Mouse (Mus musculus) ES-E14 (cell line): ENCODE measurements at regions not wholly inside any gene's neighbourhood (a gene's known extent, or its start where the extent isn't known, plus 50 kb on each side); places are given as distances from the start of the nearest gene placed in this dataset.

ENCODE experiments used
- DNase-seq: peaks from one replicate; pipeline ENCODE4 v3.0.0-alpha.2; 2013; ENCODE audit warnings: low read depth, low spot score
- H3K27ac ChIP-seq: 2 replicates; pipeline ENCODE4 v1.5.1; 2012; ENCODE audit warnings: low read depth, mild to moderate bottlenecking, low read length, moderate library complexity, mixed read lengths; ENCODE audit not compliant: poor library complexity, insufficient read depth, severe bottlenecking
- H3K36me3 ChIP-seq: 2 replicates; pipeline ENCODE4 v1.6.1; 2012; ENCODE audit warnings: mild to moderate bottlenecking, low read length, moderate library complexity, mixed read lengths; ENCODE audit not compliant: control insufficient read depth, poor library complexity, insufficient read depth, severe bottlenecking
- H3K4me1 ChIP-seq, 2 experiments: fragments of 150-350 bp in 1 of 2; sonication (generic) in 1 of 2; 2 replicates each; pipeline ENCODE4 v1.6.1; 2012; ENCODE audit warnings: low read length in 2 of 2, mild to moderate bottlenecking in 1 of 2, mixed read lengths in 1 of 2; ENCODE audit not compliant: control insufficient read depth in 2 of 2, insufficient read depth in 2 of 2, poor library complexity in 1 of 2
- H3K4me3 ChIP-seq, 2 experiments: fragments of 150-350 bp in 1 of 2; sonication (generic) in 1 of 2; 2 replicates each; pipeline ENCODE4 v1.5.1; 2012; ENCODE audit warnings: low read length in 2 of 2, low read depth in 1 of 2, mild to moderate bottlenecking in 1 of 2, mixed read lengths in 1 of 2; ENCODE audit not compliant: insufficient read depth in 1 of 2, poor library complexity in 1 of 2, severe bottlenecking in 1 of 2
- H3K9ac ChIP-seq: 2 replicates; pipeline ENCODE4 v1.6.1; 2012; ENCODE audit warnings: low read depth, mild to moderate bottlenecking, low read length, mixed read lengths; ENCODE audit not compliant: poor library complexity, insufficient read depth, severe bottlenecking
- H3K9me3 ChIP-seq: fragments of 150-350 bp; sonication (generic); 2 replicates; pipeline ENCODE4 v1.6.1; 2012; ENCODE audit warnings: low read depth, mild to moderate bottlenecking, low read length; ENCODE audit not compliant: control insufficient read depth, insufficient read depth
- CHD2 ChIP-seq: IDR thresholded peaks from 2 replicates; pipeline ENCODE4 v1.6.1; 2014; ENCODE audit warnings: mild to moderate bottlenecking, low read depth, low read length, inconsistent platforms
- HCFC1 ChIP-seq: IDR thresholded peaks from 2 replicates; pipeline ENCODE4 v1.6.1; 2012; ENCODE audit warnings: low read length, inconsistent platforms, borderline replicate concordance; ENCODE audit not compliant: insufficient read depth
- MAFK ChIP-seq: IDR thresholded peaks from 2 replicates; pipeline ENCODE4 v1.6.1; 2014; ENCODE audit warnings: mild to moderate bottlenecking, low read depth, low read length, inconsistent platforms; ENCODE audit not compliant: insufficient read depth
- ZC3H11A ChIP-seq: IDR thresholded peaks from 2 replicates; pipeline ENCODE4 v1.6.1; 2012; ENCODE audit warnings: low read depth, mild to moderate bottlenecking, inconsistent platforms, low read length, borderline replicate concordance
- ZNF384 ChIP-seq: IDR thresholded peaks from 2 replicates; pipeline ENCODE4 v1.6.1; 2012; ENCODE audit warnings: low read depth, low read length, inconsistent platforms
- in situ Hi-C, 2 experiments: fragments of 600-800 bp; cut with MboI; formaldehyde crosslinking; loops; one replicate each; pipeline ENCODE4 v1.15.1; 2025; ENCODE audit warnings: low sequenced_read_pairs in 2 of 2, inconsistent platforms in 1 of 2; ENCODE audit not compliant: unreplicated experiment in 2 of 2

DNA sequence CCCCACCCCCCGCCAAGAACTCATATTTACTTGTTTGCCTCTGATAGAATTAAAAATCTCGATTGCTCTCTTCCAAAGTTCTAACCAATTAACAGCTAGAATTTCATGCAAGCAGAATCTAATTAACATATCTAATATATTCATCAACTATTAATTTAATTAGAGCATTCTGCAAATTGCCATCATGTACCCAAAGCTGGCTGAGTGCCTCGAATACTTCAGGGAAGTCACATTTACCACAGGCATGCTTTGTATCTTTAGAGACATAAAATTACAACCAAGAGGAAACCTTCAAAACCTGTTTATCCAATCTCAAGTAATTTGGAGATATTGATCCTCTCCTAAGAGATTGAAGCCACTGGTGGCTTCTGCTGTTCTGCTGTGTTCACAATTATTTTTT is 401.6 kb upstream of the Nmur2 start:
- Histone ChIP-seq H3K4me3 (no peak overlapping the region), H3K9ac (no peak overlapping the region), H3K36me3 (no peaks in the 10 kb centered on the region), H3K9me3 (no peaks in the 10 kb centered on the region), H3K27ac (no peak overlapping the region), H3K4me1 (no peaks in the 10 kb centered on the region)
- no peak for DNase-seq
- in situ Hi-C loops, result no loop called here
- TF ChIP-seq HCFC1 (no peak), CHD2 (no peak), ZNF384 (no peak), ZC3H11A (no peak), MAFK (no peak)

- H3K36me3 ChIP-seq, result no peaks in the 10 kb centered on the region
- H3K9me3 ChIP-seq, result no peaks in the 10 kb centered on the region
- no peak for TF ChIP-seq MAFK
- TF ChIP-seq CHD2, result no peak
- TF ChIP-seq ZNF384, result no peak
- TF ChIP-seq HCFC1, result no peak
- TF ChIP-seq ZC3H11A, result no peak
- DNase-seq, result no peak
- no peak overlapping the region for H3K4me3 ChIP-seq
- no peak overlapping the region for H3K27ac ChIP-seq
- H3K9ac ChIP-seq, result no peak overlapping the region
- H3K4me1 ChIP-seq, result no peaks in the 10 kb centered on the region
- in situ Hi-C loops, result no loop called here
These were observed 400.3 kb upstream of the Nmur2 start for GRCm38 (mm10) chr11:56441071-56441470.

GRCm38 (mm10) chr11:56431089-56431488 is 390.3 kb upstream of the Nmur2 start:
- Histone ChIP-seq H3K4me1 (no peaks in the 10 kb centered on the region), H3K27ac (no peak overlapping the region), H3K9me3 (no peaks in the 10 kb centered on the region), H3K9ac (no peak overlapping the region), H3K4me3 (no peak overlapping the region), H3K36me3 (no peaks in the 10 kb centered on the region)
- no peak for DNase-seq
- no peak for TF ChIP-seq ZNF384
- TF ChIP-seq HCFC1, result no peak
- in situ Hi-C loops, result no loop called here

DNA sequence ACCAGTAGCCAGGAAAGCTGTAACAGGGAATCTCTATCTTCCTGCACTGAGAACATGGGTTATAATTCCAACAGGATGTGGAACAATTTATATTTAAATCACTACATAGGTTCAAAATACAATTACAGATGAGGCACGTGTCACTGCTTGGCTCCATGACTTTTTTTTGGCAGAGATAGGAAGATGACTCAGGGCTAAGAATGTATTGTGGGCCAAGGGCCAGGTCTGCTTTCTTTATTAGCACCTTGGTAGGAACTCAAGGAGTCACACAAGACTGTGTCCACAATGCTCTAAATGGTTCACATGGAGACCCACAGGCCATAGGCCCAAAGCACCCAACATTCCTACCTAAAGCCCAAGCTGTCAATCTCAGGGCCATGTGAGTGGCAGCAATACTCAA is 344.0 kb upstream of the Nmur2 start:
- Histone ChIP-seq H3K36me3 (no peaks in the 10 kb centered on the region), H3K4me3 (no peak overlapping the region), H3K9me3 (no peaks in the 10 kb centered on the region), H3K9ac (no peak overlapping the region), H3K27ac (no peak overlapping the region), H3K4me1 (no peaks in the 10 kb centered on the region)
- DNase-seq, result no peak
- in situ Hi-C loops, result no loop called here
- no peak for TF ChIP-seq ZNF384
- no peak for TF ChIP-seq HCFC1
- TF ChIP-seq ZC3H11A, result no peak
- TF ChIP-seq MAFK, result no peak
- TF ChIP-seq CHD2, result no peak

GRCm38 (mm10) chr11:56377535-56377934 is 336.7 kb upstream of the Nmur2 start:
- H3K4me3 ChIP-seq, result no peak overlapping the region
- no peak overlapping the region for H3K27ac ChIP-seq
- DNase-seq, result no peak
- H3K4me1 ChIP-seq, result no peaks in the 10 kb centered on the region
- H3K9me3 ChIP-seq, result no peaks in the 10 kb centered on the region
- TF ChIP-seq MAFK (no peak), HCFC1 (no peak), ZC3H11A (no peak), CHD2 (no peak), ZNF384 (no peak)
- H3K9ac ChIP-seq, result no peak overlapping the region
- no peaks in the 10 kb centered on the region for H3K36me3 ChIP-seq
- in situ Hi-C loops, result no loop called here
